Mouse (Mus musculus): ENCODE measurements at regions not wholly inside any gene's neighbourhood (a gene's known extent, or its start where the extent isn't known, plus 50 kb on each side); places are given as distances from the start of the nearest gene placed in this dataset.

GRCm38 (mm10) chrX:61482725-61483124, 226.6 kb upstream of the Ldoc1 start:
- peak; percentile 21 for DNase-seq
